Mouse (Mus musculus): Measurements from ENCODE around the gene Mrpl28.
"Not testable (repeated sequence)": the region's sequence is repeated elsewhere in the genome, so short reads cannot be mapped to it uniquely, and the experiment has no call there.

Gene Mrpl28

DNA sequence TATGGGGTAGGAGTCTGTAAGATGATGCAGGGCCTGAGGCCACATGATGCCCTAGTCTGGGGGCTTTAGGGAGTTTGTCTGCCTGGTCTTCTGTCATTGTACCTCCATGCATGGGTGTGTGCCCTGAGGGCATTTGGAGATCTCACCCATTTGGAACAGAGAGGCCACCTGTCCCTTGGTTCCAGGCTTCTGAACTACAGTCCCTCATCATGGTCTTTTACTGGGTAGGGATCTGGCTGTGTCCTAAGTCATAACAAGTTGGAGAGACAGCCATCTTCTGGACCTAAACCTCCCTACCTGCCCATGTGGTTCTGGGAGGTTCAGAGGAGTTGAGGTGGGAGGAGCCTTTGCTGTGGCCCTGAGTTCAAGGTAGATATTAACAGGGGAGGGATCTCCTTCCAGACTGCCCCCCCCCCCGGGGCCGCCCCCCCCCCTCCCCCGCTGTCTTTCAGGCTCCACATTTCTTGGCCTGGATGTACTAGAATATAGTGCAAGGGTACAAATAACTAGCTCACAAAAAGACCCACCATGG, 7.3 kb upstream of the Mrpl28 start:
- no peak for DNase-seq (ENCODE audit: low spot score)

DNA sequence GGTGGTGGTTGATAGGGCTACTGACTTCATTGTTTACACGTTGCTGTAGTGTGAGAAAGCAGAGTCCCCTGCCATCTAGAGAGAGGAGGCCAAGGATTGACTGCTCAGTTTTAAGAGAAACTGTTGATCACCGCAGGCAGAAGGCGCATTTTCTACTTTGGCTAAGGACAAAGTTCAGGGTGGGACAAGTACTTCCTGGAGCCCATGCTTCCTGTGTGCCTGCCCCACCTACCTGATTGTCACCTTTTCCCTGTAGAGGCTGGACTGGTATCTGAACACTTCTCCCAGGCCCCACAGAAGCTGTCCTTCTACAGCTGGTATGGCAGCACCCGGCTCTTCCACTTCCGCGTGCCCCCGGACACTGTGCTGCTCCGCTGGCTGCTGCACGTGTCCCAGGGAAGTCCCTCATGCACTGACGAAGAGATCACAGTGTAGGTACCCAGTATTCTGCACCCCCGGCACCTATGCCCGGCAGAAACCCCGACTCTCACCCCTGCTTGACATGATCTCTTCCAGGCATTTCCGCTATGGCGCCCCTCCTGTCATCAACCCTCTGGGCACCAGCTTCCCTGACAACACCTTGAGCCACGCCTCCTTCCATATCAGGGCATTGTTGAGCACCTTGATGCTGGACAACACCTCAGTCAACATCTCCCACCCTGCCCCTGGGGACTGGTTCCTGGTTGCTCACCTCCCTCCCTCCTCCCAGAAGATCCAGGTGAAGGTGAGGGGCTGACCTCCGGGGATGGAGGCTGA, 6.6 kb upstream of the Mrpl28 start:
- DNase-seq (ENCODE audit: low spot score) = no peak

DNA sequence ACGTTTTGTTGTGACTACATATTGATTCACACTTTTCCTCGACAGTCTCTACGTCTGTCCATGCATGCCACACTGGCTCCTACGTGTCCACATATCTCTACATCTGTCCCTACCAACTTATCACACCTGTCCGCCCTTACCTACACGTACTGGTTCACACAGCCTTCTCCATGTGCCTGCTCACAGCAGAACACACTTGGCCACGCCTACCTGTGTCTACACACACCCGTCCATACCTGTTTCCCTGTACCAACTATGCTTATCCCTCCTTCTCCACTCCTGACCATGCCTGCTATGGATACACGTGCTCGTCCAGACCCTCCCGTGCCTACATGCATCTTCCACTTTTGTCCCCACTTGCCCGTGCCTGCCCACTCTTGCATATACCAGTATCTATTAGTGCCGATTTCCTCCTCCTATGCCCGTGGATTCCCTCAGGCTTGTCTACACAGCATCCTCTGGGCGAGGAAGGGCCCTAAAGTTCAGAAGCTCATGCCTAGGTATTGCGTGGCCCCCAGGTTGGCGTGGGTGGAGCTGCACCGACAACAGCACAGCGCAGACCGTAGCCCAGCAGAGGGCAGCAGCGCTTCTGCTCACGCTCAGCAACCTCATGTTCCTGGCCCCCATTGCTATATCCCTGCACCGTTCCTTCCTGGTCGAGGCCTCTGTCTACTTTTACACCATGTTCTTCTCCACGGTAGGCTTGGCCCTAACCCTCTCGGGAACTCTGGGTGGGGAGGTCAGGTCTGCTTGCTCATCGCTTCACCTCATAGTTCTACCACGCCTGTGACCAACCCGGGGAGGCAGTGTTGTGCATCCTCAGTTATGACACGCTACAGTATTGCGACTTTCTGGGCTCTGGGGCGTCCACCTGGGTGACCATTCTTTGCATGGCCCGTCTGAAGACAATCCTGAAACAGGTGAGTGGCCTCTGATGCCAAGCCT, 3.3 kb upstream of the Mrpl28 start:
- peak; percentile 65 for DNase-seq (ENCODE audit: low spot score)

DNA sequence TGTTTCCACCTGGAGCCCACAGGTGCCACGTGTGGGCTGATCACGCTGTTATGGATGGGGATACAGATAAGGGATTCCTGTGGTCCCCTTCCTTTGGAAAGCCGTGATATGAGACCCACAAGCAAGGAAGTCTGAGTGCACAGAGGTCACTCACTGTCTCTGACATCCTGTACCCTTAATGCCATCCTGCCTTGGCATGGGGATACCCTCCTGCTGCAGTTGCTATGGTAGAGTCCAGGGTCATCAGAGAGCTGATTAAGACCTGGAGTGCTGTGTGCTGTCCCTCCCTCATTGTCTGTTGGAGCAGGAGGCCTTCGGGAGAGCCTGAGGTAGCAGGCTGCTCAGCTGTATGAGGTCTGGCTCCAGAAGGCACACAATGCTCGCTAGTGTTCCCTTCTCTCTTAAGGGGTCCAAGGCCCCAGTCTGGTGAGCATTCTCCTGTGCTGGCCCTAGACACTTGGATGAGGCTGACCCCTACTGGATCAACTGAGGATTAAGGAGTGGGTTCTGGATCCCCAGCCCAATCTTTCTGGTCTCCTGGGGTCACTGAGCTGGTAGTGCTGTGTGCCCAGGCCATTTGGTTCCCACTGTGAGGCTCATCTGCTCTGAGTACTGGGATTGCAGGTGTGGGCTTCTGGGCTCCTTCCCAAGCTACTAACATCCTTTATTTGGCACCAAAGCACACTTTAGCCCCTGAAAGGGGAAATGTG, 714 bp upstream of the Mrpl28 start:
- no peak for DNase-seq (ENCODE audit: low spot score)

DNA sequence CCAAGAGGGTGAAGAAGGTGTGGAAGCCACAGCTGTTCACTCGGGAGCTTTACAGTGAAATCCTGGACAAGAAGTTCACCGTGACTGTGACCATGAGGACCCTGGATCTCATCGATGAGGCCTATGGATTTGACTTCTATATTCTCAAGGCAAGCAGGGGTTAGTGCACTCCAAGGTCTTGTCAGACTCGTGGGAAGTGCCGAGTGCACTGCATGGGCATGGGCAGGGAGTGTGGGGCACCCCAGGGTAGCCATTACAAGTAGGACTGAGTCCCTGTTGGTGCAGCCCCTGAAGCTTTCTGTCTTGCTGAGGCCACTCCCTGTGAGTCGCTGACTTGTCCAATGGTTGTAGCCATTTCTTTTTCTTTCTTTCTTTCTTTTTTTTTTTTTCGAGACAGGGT, 1.3 kb downstream of the Mrpl28 start:
- DNase-seq (ENCODE audit: low spot score) = no peak

DNA sequence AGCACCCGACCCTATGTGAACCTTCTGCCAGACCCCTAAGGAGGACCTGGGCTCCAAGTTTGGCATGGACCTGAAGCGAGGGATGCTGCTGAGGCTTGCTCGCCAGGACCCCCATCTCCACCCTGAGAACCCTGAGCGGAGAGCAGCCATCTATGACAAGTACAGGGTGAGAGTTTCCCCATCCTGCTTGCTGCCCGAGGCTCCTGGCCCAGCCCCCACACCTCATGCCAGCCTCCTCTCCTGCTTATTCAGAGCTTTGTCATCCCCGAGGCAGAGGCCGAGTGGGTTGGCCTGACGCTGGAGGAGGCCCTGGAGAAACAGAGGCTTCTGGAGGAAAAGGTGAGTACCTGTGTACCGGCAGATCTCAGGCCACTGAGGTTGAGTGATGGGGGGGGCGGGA, 1.9 kb downstream of the Mrpl28 start:
- DNase-seq (ENCODE audit: low spot score) = no peak

DNA sequence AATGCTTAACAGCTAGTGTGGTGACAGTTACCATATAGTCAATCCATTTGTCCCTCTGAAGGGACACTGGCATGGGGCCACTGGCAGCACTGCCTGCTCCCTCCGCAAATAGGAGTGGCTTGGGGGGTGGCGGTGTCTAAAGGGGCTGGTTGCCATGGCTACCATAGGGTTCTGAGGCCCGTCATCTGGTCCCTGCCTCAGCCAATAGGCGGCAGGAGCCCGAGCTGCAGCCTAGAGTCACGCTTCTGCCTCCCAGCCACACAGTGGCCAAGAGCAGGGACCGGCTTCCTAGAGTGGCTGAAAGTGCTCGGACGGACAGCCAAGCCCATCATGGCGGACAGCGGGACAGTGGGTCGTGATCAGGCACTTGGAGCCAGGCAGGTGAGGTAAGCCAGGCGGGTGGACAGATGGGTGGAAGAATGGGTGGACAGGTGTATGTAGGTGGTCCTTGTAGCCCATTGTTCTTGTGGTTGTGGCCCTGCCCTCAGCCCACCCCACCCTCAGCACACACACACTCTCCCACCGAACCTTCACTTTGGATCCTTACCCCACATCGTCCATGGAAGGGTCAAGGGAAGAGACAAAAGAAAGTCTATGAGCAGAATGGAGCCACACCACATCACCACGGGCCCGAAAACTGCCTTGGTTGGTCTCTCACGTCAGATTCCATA, 7.9 kb downstream of the Mrpl28 start:
- no peak for DNase-seq (ENCODE audit: low spot score)

DNA sequence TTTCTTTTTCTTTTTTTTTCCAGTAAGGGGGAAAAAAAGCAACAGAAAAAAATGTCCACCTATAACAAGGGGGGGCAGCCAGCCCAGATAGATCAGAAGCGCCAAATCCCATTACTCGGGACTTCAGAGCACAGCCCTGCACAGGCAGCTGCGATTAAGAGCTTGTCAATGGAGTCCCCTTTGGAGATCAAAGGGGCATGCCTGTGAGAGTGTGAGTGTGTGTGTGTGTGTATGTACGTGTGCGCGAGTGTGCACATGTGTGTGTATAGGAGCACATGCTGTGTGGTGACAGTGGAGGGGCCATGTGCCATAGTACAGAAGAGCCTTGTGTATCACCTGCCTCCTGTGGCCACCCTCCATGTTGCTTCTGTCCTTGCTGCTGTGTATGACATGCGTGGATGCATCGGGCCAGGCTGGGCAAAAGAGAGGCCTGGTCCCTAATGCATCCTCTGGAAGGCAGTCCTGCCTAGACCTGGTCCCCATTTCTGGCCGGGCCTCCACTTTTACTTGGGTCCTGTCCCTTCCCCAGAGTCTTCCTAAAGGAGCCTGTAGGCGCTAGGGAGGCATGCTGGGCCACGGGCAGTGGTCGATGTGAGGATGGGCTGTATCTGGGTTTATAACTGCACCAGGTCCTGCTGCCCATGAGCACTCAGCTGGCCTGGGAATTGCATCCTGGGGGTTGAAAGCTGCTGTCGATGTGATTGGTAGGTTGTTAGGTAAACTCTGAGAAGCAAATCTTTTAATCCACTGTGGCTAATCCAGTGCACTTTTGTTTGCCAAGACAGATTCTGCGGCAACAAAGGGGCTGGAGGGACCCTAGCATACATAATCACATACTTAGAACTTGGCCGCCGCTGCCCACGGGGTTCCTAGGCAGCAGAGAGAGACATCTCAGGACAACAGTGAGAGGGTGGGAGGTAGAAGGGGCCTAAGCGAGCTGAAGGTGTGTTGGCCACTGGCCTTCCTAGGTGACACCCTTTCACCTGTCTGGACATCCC, 8.9 kb downstream of the Mrpl28 start:
- no peak for DNase-seq (ENCODE audit: low spot score)

DNA sequence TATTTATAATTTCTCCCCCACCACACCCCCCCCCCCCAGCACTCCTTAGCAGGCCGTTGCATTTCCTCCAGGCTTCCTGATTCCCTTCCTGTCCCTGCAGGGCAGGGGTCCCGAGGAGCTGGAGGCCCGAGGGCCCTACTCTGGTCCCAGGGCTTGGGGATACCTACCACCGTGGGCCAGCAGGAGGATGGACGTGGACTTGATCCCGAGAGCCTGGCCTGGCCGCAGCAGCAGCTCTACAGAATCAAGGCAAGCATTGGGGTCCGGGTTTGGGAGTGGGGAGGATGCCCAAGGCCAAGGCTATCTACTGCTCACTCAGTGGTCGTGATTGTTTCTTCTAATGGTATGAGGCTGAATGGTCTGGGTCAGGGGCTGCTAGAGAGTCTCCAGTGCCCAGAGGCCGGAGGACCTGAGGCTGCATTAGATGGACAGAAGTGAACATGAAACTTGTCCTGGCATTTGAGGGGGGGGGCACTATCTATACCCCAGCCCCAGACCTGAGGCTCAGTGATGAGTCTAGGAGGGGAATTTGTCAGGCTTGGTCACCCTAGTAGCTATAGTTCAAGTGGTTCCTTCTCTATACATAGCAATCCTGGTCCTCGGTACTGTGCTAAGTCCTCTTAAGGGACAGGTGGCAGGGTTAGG, 13.9 kb downstream of the Mrpl28 start:
- DNase-seq (ENCODE audit: low spot score) = no peak

DNA sequence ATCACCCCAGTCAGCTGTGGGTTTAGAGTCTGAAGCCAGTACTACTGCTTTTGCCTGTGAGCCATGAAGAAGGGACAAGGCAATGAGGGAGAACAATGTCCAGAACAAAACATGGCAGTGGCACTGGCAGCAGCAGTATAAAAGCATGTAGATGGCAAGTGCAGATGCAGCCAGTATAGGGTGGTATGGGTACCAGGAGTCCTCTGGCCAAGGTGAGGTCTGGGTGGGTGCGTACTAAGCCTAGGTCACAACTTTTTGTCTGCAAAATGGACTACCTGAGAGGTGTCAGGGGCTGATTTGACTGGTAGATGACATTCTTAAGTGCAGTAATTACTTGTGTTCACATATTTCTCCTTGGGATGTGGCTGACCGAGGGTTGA, 14.4 kb downstream of the Mrpl28 start:
- no peak for DNase-seq (ENCODE audit: low spot score)

DNA sequence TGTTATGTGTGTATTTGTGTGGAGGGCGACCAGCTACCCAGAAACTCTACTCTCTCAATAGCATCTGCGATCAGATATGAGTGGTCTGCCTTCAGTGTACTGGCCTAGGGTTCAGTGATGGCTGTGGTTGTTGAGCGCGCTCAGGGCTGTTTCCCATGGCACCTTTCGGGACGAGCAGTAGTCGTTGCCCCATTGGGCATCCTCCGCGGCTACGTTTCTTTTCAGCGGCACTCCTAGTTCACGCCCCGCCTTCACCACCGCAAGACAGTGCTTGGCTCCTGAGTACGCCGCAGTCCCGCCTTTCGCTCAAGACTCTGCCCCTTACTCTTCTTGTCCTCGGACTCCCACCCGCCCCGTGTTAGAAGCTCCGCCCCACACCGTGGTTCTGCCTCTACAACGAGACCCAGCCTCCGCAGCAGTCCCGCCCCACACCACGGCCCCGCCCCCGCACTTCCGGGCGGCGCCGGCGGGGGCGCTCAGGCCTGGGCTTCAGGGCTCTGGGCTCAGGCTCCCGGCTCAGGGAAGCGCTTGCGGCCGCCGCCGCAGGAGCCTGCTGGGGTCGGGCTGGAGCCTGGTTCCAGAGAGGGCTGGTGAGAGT, 15.0 kb downstream of the Mrpl28 start, which contains the start of gene Axin1:
Axin1 (plus strand) TSS at position 450 of the 598 bp plus-strand sequence.
- peak; percentile 93 for DNase-seq (ENCODE audit: low spot score)

DNA sequence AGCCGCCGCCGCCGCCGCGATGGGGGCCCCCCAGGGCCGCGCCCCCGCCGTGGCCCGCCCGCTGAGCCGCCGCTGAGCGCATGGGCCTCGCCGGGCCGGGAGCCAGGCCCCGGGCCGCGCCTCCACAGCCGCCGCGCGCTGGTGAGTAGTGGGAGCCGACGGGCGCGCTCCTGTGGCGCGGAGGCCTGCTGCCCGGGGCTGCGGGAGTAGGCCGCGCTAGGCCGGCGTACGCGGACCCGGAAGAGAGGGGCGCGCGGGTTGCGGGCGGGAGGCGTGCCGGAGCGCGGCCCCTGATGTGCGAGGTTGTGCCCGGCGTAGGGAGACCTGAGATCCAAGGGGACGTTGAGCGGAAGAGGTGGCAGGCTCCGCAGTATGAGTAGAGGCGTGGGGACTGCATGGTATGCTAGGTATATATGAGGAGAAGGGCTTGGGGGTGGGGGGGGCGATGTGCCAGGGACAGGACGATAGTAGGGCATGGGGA, 15.6 kb downstream of the Mrpl28 start:
- peak; percentile 42 for DNase-seq (ENCODE audit: low spot score)

DNA sequence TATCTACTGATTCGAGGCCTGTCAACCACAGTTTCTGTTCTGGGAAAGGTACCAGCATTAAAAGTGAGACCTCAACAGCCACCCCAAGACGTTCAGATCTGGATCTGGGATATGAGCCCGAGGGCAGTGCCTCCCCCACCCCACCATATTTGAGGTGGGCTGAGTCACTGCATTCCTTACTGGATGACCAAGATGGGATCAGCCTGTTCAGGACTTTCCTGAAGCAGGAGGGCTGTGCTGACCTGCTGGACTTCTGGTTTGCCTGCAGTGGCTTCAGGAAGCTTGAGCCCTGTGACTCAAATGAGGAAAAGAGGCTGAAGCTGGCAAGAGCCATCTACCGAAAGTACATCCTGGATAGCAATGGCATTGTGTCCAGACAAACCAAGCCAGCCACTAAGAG, 19.5 kb downstream of the Mrpl28 start:
- no peak for DNase-seq (ENCODE audit: low spot score)

DNA sequence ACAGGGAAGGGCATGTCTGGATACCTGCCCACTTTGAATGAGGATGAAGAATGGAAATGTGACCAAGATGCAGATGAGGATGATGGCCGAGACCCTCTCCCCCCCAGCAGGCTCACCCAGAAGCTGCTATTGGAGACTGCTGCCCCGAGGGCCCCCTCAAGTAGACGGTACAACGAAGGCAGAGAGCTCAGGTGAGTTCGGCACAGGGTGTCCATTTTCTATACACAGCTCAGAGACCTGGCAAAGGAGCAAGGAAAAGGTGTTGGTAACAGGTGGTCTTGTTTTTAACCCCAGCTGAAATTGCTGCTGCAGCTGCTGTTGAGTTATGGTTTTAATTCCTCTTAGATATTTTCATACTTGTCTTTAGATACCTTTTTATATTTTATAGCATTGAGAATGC, 20.1 kb downstream of the Mrpl28 start:
- DNase-seq (ENCODE audit: low spot score) = no peak

DNA sequence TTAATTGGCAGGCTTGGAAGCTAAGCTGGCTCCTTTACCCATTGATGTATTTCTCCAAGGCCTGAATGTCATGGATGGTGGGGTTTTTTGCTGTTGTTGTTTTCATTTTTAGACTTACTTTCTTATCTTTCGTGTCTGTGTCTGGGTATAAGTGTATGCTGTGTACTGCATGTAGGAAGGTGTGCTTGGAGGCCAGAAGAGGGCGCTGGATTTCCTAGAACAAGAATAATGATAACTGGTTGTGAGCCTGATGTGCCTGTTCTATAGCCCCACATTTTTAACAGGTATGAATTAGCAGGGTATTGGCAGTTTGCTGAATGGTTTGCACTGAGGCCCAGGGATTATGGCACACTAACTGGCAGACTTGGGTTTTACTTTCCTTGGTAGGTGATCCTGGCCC, 25.8 kb downstream of the Mrpl28 start:
- DNase-seq (ENCODE audit: low spot score) = no peak

DNA sequence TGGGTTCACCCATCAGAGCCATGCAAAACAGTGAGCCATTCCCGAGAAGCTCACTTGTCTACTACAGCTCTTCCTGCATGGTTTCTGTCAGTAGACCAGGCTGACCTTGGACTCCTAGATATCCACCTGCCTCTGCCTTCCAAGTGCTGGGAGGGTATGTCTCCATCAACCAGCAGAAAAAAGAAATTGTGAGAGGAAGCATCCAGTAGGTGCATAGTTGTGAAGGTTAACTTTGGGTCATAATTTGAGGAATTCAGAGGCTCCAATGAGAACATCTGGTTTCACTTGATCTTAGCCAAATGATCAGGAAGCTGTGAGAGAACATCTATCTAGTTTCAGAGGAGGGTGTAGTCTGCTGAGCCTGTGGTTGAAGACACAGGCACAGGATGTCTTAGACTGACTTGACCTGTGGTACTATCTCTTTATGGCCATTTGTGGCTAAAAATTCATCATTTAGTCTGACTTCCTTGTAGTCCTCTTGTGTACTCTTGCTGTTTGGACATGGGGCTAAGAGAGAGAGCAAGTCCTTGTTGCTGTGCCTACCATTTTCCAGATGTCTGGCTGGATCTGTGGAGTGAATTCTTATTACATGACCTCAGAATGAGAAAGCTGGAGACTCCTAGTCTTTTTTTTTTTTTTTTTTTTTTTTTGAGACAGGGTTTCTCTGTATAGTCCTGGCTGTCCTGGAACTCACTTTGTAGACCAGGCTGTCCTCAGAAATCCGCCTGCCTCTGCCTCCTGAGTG, 28.8 kb downstream of the Mrpl28 start:
- no peak for DNase-seq (ENCODE audit: low spot score)

DNA sequence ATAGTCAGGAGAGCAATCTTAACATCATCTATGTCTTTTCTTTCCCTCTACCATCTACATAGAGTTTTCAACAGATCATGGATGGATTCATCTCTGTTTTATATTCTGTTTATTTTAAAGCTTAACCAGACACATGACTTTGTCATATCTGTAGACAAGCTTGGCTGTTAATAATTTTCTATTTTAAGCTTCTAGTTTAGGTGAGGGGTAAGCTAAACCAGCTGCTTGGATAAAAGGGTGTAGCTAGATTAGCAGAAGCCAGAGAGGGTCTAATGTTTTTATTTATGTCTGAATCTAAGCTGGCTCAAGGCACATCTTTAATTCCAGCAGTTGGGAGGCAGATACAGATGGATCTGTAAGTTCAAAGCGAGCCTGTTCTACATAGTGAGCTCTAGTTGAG, 39.4 kb downstream of the Mrpl28 start:
- no peak for DNase-seq (ENCODE audit: low spot score)

DNA sequence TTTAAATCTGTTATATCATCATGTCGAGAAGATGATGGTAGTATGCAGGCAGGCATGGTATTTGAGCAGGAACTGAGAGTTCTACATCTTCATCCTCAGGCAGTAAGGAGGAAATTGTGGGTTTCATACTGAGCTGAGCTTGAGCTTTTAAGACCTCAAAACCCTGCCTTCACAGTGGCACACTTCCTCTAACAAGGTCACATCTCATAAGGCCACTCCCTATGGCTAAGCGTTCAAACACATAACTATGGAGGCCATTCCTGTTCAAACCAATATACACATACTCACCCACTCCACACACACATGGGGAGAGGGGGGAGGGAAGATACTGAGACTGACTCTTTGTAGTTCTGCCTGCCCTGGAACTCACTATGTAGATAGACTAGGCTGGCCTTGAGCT, 44.7 kb downstream of the Mrpl28 start:
- no peak for DNase-seq (ENCODE audit: low spot score)

DNA sequence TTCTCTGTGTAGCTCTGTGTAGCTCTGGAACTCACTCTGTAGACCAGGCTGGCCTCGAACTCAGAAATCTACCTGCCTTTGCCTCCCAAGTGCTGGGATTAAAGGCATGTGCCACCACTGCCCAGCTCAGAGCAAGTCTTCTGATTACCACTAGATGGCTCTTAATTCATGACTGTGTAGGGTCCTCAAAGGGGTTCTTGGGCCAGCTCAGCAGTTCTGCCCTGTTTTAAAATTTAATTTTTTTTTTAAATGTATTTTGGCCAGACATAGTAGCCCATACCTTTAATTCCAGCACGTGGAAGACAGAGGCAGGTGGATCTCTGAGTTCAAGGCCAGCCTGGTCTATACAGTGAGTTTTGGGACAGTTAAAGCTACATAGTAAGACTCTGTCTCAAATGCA, 51.9 kb downstream of the Mrpl28 start:
- DNase-seq (ENCODE audit: low spot score) = not testable (repeated sequence)

Measured in urinary bladder, postnatal 14 days (tissue).